Mouse (Mus musculus) midbrain, embryonic 11.5 days (tissue): ENCODE measurements around the gene 1700067K01Rik. TPM values are rescaled to one million over a fixed set of nuclear protein-coding genes. Genes with fewer than 3 reads are reported as not detected.

ENCODE experiments used
- ATAC-seq: fragments of 200-750 bp; cut with Nextera tagmentation; 2 replicates; pipeline ENCODE4 v1.8.0; 2017; ENCODE audit warnings: moderate TSS enrichment, moderate library complexity; ENCODE audit not compliant: low FRiP score
- DNase-seq: peaks from one replicate; pipeline ENCODE4 v3.0.0; 2015; ENCODE audit warnings: low spot score; ENCODE audit errors: missing footprints
- H3K27ac ChIP-seq: fragments of 300-500 bp; sonication (generic); 2 replicates; pipeline ENCODE4 v1.5.1; 2014; ENCODE audit warnings: low read depth, low read length
- H3K27me3 ChIP-seq: fragments of 300-500 bp; sonication (generic); 2 replicates; pipeline ENCODE4 v1.6.1; 2014; ENCODE audit warnings: mild to moderate bottlenecking, low read length, moderate library complexity, mixed read lengths; ENCODE audit not compliant: control insufficient read depth, insufficient read depth
- H3K36me3 ChIP-seq: fragments of 300-500 bp; sonication (generic); 2 replicates; pipeline ENCODE4 v1.6.1; 2014; ENCODE audit warnings: mild to moderate bottlenecking, low read length, moderate library complexity, mixed read lengths; ENCODE audit not compliant: control insufficient read depth, insufficient read depth
- H3K4me1 ChIP-seq: fragments of 300-500 bp; sonication (generic); 2 replicates; pipeline ENCODE4 v1.6.1; 2014; ENCODE audit warnings: low read length; ENCODE audit not compliant: control insufficient read depth, insufficient read depth
- H3K4me2 ChIP-seq: fragments of 300-500 bp; sonication (generic); 2 replicates; pipeline ENCODE4 v1.6.1; 2014; ENCODE audit warnings: mild to moderate bottlenecking, moderate library complexity
- H3K4me3 ChIP-seq: fragments of 300-500 bp; sonication (generic); 2 replicates; pipeline ENCODE4 v1.5.1; 2014; ENCODE audit warnings: low read depth, low read length
- H3K9ac ChIP-seq: fragments of 300-500 bp; sonication (generic); 2 replicates; pipeline ENCODE4 v1.6.1; 2014; ENCODE audit warnings: low read length
- H3K9me3 ChIP-seq: fragments of 300-500 bp; sonication (generic); 2 replicates; pipeline ENCODE4 v1.6.1; 2016; ENCODE audit warnings: low read length; ENCODE audit not compliant: control insufficient read depth
- WGBS: fragments of 180-500 bp; shearing (Covaris S2); extraction: QIAGEN DNeasy Blood & Tissue Kit; methylation state at CpG from one replicate; pipeline ENCODE4 v1.1.7; 2014; 5-methylcytosine and 5-hydroxymethylcytosine counted together
- microRNA counts: library from miRNA; unstranded; fragments of <30 nt; microRNA quantifications from one replicate; lab custom pipeline; 2015
- microRNA-seq: library from miRNA; unstranded; fragments of <30 nt; microRNA quantifications from one replicate; pipeline ENCODE4, GENCODE M21; 2017
- polyA plus RNA-seq: library from polyadenylated mRNA; unstranded; fragments of >200 nt; fragmentation: Nextera tagmentation; extraction: Ambion mirVana; gene quantifications from 2 replicates; pipeline ENCODE4 v1.2.1, GENCODE M21; 2014

1700067K01Rik gene
- polyA plus RNA-seq, 1 experiment from 2014 or later = 0.56 TPM

DNA sequence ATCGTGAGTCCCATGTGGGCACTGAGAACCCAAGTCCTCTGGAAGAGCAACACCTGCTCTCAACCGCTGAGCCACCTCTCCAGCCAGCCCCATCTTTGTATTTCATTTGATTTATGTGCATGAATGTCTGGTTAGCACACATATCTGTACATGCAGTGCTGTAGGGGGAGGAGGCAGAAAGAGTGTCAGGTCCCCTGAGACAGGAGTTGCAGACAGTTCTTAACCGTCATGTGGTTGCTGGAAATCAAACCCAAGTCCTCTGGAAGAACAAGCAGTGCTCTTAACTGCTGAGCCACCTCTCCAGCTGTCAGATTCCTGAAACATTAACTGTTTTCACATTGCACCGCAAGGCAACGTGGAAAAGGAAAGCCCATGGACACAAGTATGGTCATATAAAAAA is 46.9 kb downstream of the 1700067K01Rik start:
- H3K4me2 ChIP-seq = no peak overlapping the region
- H3K9me3 ChIP-seq = no peaks in the 10 kb centered on the region; the same call in 1 of the 2 replicates
- no peaks in the 10 kb centered on the region; the same call in 1 of the 2 replicates for H3K4me1 ChIP-seq
- H3K36me3 ChIP-seq = no peaks in the 10 kb centered on the region
- ATAC-seq (no peak), DNase-seq (no peak)
- H3K27me3 ChIP-seq = peaks cover 23% of the 10 kb centered on the region
- H3K27ac ChIP-seq = no peak overlapping the region
- WGBS = 83% methylated on average over 5 of the region's 5 CpGs
- no peak overlapping the region for H3K4me3 ChIP-seq
- H3K9ac ChIP-seq = no peak overlapping the region

DNA sequence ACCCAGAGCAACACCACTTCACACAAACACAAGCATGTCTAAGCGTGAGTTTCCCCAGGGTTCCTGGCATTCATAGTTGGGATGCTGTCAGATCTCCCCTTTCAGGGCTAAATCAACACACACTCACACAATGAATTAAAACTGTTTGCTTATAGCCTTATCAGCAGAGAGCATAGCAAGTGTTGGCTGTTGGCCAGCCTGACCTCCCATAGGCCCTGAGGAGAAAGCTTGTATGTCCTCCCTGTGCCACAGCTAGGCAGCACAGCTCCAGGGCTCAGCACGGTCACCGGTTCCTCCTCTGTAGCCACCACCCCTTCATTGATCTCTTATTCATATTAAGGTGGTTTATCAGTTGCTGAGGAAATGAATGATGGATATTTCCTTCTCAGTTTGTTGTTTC is 51.4 kb downstream of the 1700067K01Rik start:
- Histone ChIP-seq H3K9me3 (no peaks in the 10 kb centered on the region), H3K36me3 (no peaks in the 10 kb centered on the region), H3K4me3 (no peak overlapping the region), H3K9ac (no peak overlapping the region), H3K4me2 (no peak overlapping the region), H3K27ac (no peak overlapping the region), H3K27me3 (no peaks in the 10 kb centered on the region), H3K4me1 (no peaks in the 10 kb centered on the region)
- WGBS = 83% methylated on average over 3 of the region's 3 CpGs
- DNase-seq (no peak), ATAC-seq (no peak)

DNA sequence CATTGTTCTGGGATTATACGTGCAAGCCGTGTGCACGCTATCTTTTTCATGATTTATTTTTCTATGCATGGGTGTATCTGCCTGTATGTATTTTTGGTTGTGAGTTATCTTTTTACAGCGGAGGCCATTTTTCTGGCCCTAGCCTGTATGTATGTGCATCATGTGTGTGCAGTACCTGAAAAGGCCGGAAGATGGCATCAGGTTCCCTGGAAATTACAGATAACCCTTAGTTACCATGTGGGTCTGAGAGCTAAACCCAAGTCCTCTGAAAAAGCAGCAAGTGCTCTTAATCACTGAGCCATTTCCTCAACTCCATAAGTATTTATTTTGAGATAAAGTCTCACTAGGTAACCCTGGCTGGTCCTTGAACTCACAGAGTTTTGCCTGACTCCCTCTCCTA is 51.9 kb downstream of the 1700067K01Rik start:
- Histone ChIP-seq H3K27ac (no peak overlapping the region), H3K4me2 (no peak overlapping the region), H3K36me3 (no peaks in the 10 kb centered on the region), H3K4me1 (no peaks in the 10 kb centered on the region), H3K9me3 (no peaks in the 10 kb centered on the region), H3K9ac (no peak overlapping the region), H3K27me3 (no peaks in the 10 kb centered on the region), H3K4me3 (no peak overlapping the region)
- 93% methylated on average over 5 of the region's 5 CpGs for WGBS
- ATAC-seq = no peak
- DNase-seq = no peak

MicroRNA genes within 50 kb of the gene (microRNA counts, 519-probe panel; counts per million panel counts)
- microRNA mmu-miR-1199 (lab: Ali Mortazavi, UCI) = not detected

Small RNAs within 50 kb of the gene (microRNA-seq; reads per million reads assigned to microRNA genes)
- gene Mir1199 = 1.7 reads per million
- 2.5 reads per million, percentile 9 among the genes with 10 or more reads in this experiment for gene Mir8111

Other genes with a start within 250 kb of the 1700067K01Rik start
- 13.7 and 16.4 TPM in 2 replicates for gene Adgrl1, start 101.4 kb upstream of the 1700067K01Rik start, polyA plus RNA-seq
- 0.61 and 0.81 TPM in 2 replicates for gene Gm10644, start 46.3 kb upstream of the 1700067K01Rik start, polyA plus RNA-seq
- 92.5 and 96.5 TPM in 2 replicates for gene Asf1b, start 46.0 kb upstream of the 1700067K01Rik start, polyA plus RNA-seq
- gene Prkaca, start 28.5 kb upstream of the 1700067K01Rik start, polyA plus RNA-seq = 139 and 156 TPM in 2 replicates
- 12.8 and 12.9 TPM in 2 replicates for gene Samd1, start 3.8 kb upstream of the 1700067K01Rik start, polyA plus RNA-seq
- gene 2210011C24Rik, start 10.7 kb downstream of the 1700067K01Rik start, polyA plus RNA-seq = not detected in 2 replicates
- 2.0 and 2.2 TPM in 2 replicates for gene Palm3, start 20.0 kb downstream of the 1700067K01Rik start, polyA plus RNA-seq
- gene Il27ra, start 41.1 kb downstream of the 1700067K01Rik start, polyA plus RNA-seq = 0.23 TPM in 2 replicates
- gene Rln3, start 43.5 kb downstream of the 1700067K01Rik start, polyA plus RNA-seq = not detected in 2 replicates
- 2.2 and 2.4 TPM in 2 replicates for gene Gm10643, start 63.6 kb downstream of the 1700067K01Rik start, polyA plus RNA-seq
- 6.0 and 7.8 TPM in 2 replicates for gene Rfx1, start 65.3 kb downstream of the 1700067K01Rik start, polyA plus RNA-seq
- 12.2 and 14.3 TPM in 2 replicates for gene Dcaf15, start 103.3 kb downstream of the 1700067K01Rik start, polyA plus RNA-seq
- gene Podnl1, start 124.5 kb downstream of the 1700067K01Rik start, polyA plus RNA-seq = 0.25 and 0.32 TPM in 2 replicates
- 7.6 and 8.9 TPM in 2 replicates for gene Cc2d1a, start 146.4 kb downstream of the 1700067K01Rik start, polyA plus RNA-seq
- gene 4930432K21Rik, start 146.5 kb downstream of the 1700067K01Rik start, polyA plus RNA-seq = 0.83 and 0.86 TPM in 2 replicates
- gene Nanos3, start 183.7 kb downstream of the 1700067K01Rik start, polyA plus RNA-seq = 4.7 and 4.9 TPM in 2 replicates
- gene Zswim4, start 235.6 kb downstream of the 1700067K01Rik start, polyA plus RNA-seq = 19.4 and 24.7 TPM in 2 replicates
- 281 and 304 TPM in 2 replicates for gene D8Ertd738e, start 248.2 kb downstream of the 1700067K01Rik start, polyA plus RNA-seq